In genomic region chr10:86705922-86706752, GRCm38 (mm10) we compare ENCODE assay signal across 8 mouse cellular contexts. TPM values are rescaled to one million over a fixed set of nuclear protein-coding genes. Genes with fewer than 3 reads are reported as not detected.
A peak's percentile ranks its signal among the peaks of the same experiment; 100 is the strongest.
DNase-seq lines count a peak whose midpoint lies in the region; ATAC-seq and TF ChIP-seq lines count a peak whose summit lies in the region.

No protein-coding gene starts in this region.

- H3K79me3 ChIP-seq in C2C12 (ENCODE audit: low read depth) = peaks cover 40% of the 10 kb centered on the region

- peak overlapping the region; percentile 69 for H3K9ac ChIP-seq in heart, adult 2 months (ENCODE audit: low read depth, low read length)
- H3K9ac ChIP-seq in kidney, embryonic 15.5 days = peak overlapping the region; percentile 66

- TF ChIP-seq EP300 in heart, adult 2 months (IDR thresholded peaks at IDR 0.05; ENCODE audit: insufficient read depth, low read depth, low read length) = 0 out of 2 replicates have a peak, but pooled peaks have one; percentile 29

- peak overlapping the region; percentile 78 for H3K4me2 ChIP-seq in kidney, embryonic 15.5 days

- peaks cover 42% of the 10 kb centered on the region for H3K79me2 ChIP-seq in C2C12 (ENCODE audit: control insufficient read depth, insufficient read depth)
- peaks cover 1% of the 10 kb centered on the region; the same call in 1 of the 2 replicates for H3K79me2 ChIP-seq in heart, adult 2 months (replicated peaks; ENCODE audit: control insufficient read depth, insufficient read depth, low read length)

- H3K27ac ChIP-seq in heart, adult 2 months = peak overlapping the region; percentile 98
- H3K27ac ChIP-seq in kidney, embryonic 15.5 days = peak overlapping the region; percentile 98

- peak; percentile 61 for ATAC-seq in G1E (ENCODE audit: extremely low read depth, insufficient number of reproducible peaks, low FRiP score, poor library complexity, severe bottlenecking)
- peak; percentile 90 for ATAC-seq in kidney, embryonic 15.5 days (replicated peaks; ENCODE audit: low FRiP score)

- H3K4me1 ChIP-seq in G1E (ENCODE audit: insufficient read depth, low read depth, low read length) = peaks cover 41% of the 10 kb centered on the region
- peaks cover 7% of the 10 kb centered on the region for H3K4me1 ChIP-seq in heart, adult 2 months (ENCODE audit: control insufficient read depth, insufficient read depth, low read length)
- H3K4me1 ChIP-seq in kidney, embryonic 15.5 days = peaks cover 38% of the 10 kb centered on the region

- H3K36me3 ChIP-seq in C2C12 (ENCODE audit: control insufficient read depth, insufficient read depth) (peaks cover 34% of the 10 kb centered on the region), G1E (replicated peaks) (peaks cover 33% of the 10 kb centered on the region)
- H3K36me3 ChIP-seq in heart, adult 2 months (ENCODE audit: control insufficient read depth, insufficient read depth, low read length) = peaks cover 30% of the 10 kb centered on the region
- peaks cover 27% of the 10 kb centered on the region for H3K36me3 ChIP-seq in kidney, embryonic 15.5 days

- no peak for TF ChIP-seq CTCF in C2C12 (IDR thresholded peaks at IDR 0.05; ENCODE audit: control insufficient read depth, insufficient read depth, insufficient read length)
- TF ChIP-seq CTCF in G1E (IDR thresholded peaks at IDR 0.05; ENCODE audit: low read depth, low read length) = no peak
- no peak for TF ChIP-seq CTCF in heart, adult 2 months (IDR thresholded peaks at IDR 0.05)

- H3K4me3 ChIP-seq in C2C12 (ENCODE audit: insufficient read depth, poor library complexity, severe bottlenecking) = peak overlapping the region; percentile 41
- peak overlapping the region; percentile 92 for H3K4me3 ChIP-seq in G1E (ENCODE audit: low read depth, low read length)
- H3K4me3 ChIP-seq in heart, adult 2 months = peak overlapping the region; percentile 93
- peak overlapping the region; percentile 80 for H3K4me3 ChIP-seq in kidney, embryonic 15.5 days (replicated peaks)

- H3ac ChIP-seq in C2C12 (ENCODE audit: control insufficient read depth, insufficient read length, low read depth) = peak overlapping the region; percentile 73

- TF ChIP-seq POLR2A in heart, adult 2 months (IDR thresholded peaks at IDR 0.05; ENCODE audit: insufficient read depth, low read depth, low read length) = peak; percentile 71

- intact Hi-C loops in heart, adult 2 months (cut with DNase I) = loop anchor here (1.0 to 10.0 kb wide), 4 partner anchors 21 to 751 kb away; partner anchors contain the start of gene Rtcb

- WGBS in heart, adult 2 months = 3% methylated on average over 33 of the region's 33 CpGs
- WGBS in kidney, embryonic 15.5 days = 4% methylated on average over 33 of the region's 33 CpGs

- no peaks in the 10 kb centered on the region for H3K9me3 ChIP-seq in G1E (replicated peaks)
- H3K9me3 ChIP-seq in kidney, embryonic 15.5 days (replicated peaks) = no peaks in the 10 kb centered on the region

- peak; percentile 72 for DNase-seq in G1E (ENCODE audit: low spot score)
- peak; percentile 93 for DNase-seq in embryo, embryonic 9.5 days (ENCODE audit: extremely low spot score)
- peak; percentile 88 to 90 for DNase-seq in heart, adult 2 months
- DNase-seq in lung, postnatal 25 days (ENCODE audit: low spot score) = peak; percentile 93
- DNase-seq in retina, adult 2 months (ENCODE audit: low read depth, low spot score) = peak; percentile 95
- peak; percentile 94 for DNase-seq in yolk sac, embryonic 10.5 days (ENCODE audit: low spot score)

- H3K27me3 ChIP-seq in C2C12 (ENCODE audit: control insufficient read depth, insufficient read depth, insufficient read length) (no peaks in the 10 kb centered on the region), G1E (ENCODE audit: insufficient read depth, low read length) (no peaks in the 10 kb centered on the region)
- H3K27me3 ChIP-seq in heart, adult 2 months (ENCODE audit: control insufficient read depth, insufficient read depth, low read length) = no peaks in the 10 kb centered on the region
- no peaks in the 10 kb centered on the region for H3K27me3 ChIP-seq in kidney, embryonic 15.5 days

TF ChIP-seq in C2C12, 6 proteins besides CTCF, POLR2A, EP300 and RAD21:
- no peak for TF ChIP-seq MYOD1 (IDR thresholded peaks at IDR 0.05; ENCODE audit: control insufficient read depth, insufficient read length, low read depth)
- TF ChIP-seq USF1 (IDR thresholded peaks at IDR 0.05; ENCODE audit: low read depth) = no peak
- no peak for TF ChIP-seq MYOG (IDR thresholded peaks at IDR 0.05; ENCODE audit: control insufficient read depth, extremely low read depth, insufficient read length)
- no peak for TF ChIP-seq FOSL1 (IDR thresholded peaks at IDR 0.05; ENCODE audit: insufficient read depth, low read length, poor library complexity, severe bottlenecking)
- TF ChIP-seq MAX (IDR thresholded peaks at IDR 0.05) = no peak
- no peak for TF ChIP-seq CEBPB (IDR thresholded peaks at IDR 0.05; ENCODE audit: low read depth)

RNA-seq across cellular contexts. Expression of gene Ttc41, which starts 0.5 kb away (rescaled TPM):
- polyA plus RNA-seq in C2C12 (2012; fragmentation: generic; extraction: Trizol) (0.35 TPM), G1E (2012) (0.09 and 0.10 TPM in 2 replicates)
- total RNA-seq in G1E (2014; fragmentation: Nextera tagmentation) (5.4 and 6.5 TPM in 2 replicates), G1E (2017) (1.0 and 1.9 TPM in 2 replicates)
- total RNA-seq in heart, adult 2 months (2021) = 1 to 10 TPM; 2.1 to 2.2 TPM
- polyA plus RNA-seq in heart, adult 2 months (2012; rRNA removed) = 1.2 and 2.1 TPM in 2 replicates
- polyA plus RNA-seq in kidney, embryonic 15.5 days (2015; fragmentation: Nextera tagmentation; extraction: Ambion mirVana) = 1.4 and 1.6 TPM in 2 replicates

RNA-seq across cellular contexts. Expression of gene Hsp90b1, which starts 0.8 kb away (rescaled TPM):
- polyA plus RNA-seq in C2C12 (2012; fragmentation: generic; extraction: Trizol) = 218 TPM
- 423 and 435 TPM in 2 replicates for total RNA-seq in G1E (2014; fragmentation: Nextera tagmentation)
- 367 and 445 TPM in 2 replicates for total RNA-seq in G1E (2017)
- polyA plus RNA-seq in G1E (2012) = 17.3 and 26.6 TPM in 2 replicates
- total RNA-seq in heart, adult 2 months (2021) = 100 to 1,000 TPM; 374 to 483 TPM
- polyA plus RNA-seq in heart, adult 2 months (2012; rRNA removed) = 44.4 and 127 TPM in 2 replicates
- polyA plus RNA-seq in kidney, embryonic 15.5 days (2015; fragmentation: Nextera tagmentation; extraction: Ambion mirVana) = 733 and 775 TPM in 2 replicates

RNA-seq across cellular contexts. Expression of gene Gm49358, which starts 57.6 kb away (rescaled TPM):
- polyA plus RNA-seq in C2C12 (2012; fragmentation: generic; extraction: Trizol) = not detected
- total RNA-seq in G1E (2014; fragmentation: Nextera tagmentation) = not detected in 2 replicates
- total RNA-seq in G1E (2017) = not detected in 2 replicates
- polyA plus RNA-seq in G1E (2012) = not detected in 2 replicates
- total RNA-seq in heart, adult 2 months (2021) = 10 to 100 TPM; 10.5 to 14.3 TPM
- not detected in 2 replicates for polyA plus RNA-seq in heart, adult 2 months (2012; rRNA removed)
- polyA plus RNA-seq in kidney, embryonic 15.5 days (2015; fragmentation: Nextera tagmentation; extraction: Ambion mirVana) = not detected in 2 replicates

Comparison
In these comparisons a context has a peak if more than half of its experiments do, and no peak if none do; other contexts are left out.
1. Peak in every context shown above with its lines: DNase-seq, ATAC-seq, H3K4me3 ChIP-seq and H3K27ac ChIP-seq.
2. H3K4me3 ChIP-seq: peak in every context shown above with its lines; median percentile 93 in heart, adult 2 months; 92 in G1E; 80 in kidney, embryonic 15.5 days; 41 in C2C12.